Mouse (Mus musculus): ENCODE results near the gene Dgki.

DNA sequence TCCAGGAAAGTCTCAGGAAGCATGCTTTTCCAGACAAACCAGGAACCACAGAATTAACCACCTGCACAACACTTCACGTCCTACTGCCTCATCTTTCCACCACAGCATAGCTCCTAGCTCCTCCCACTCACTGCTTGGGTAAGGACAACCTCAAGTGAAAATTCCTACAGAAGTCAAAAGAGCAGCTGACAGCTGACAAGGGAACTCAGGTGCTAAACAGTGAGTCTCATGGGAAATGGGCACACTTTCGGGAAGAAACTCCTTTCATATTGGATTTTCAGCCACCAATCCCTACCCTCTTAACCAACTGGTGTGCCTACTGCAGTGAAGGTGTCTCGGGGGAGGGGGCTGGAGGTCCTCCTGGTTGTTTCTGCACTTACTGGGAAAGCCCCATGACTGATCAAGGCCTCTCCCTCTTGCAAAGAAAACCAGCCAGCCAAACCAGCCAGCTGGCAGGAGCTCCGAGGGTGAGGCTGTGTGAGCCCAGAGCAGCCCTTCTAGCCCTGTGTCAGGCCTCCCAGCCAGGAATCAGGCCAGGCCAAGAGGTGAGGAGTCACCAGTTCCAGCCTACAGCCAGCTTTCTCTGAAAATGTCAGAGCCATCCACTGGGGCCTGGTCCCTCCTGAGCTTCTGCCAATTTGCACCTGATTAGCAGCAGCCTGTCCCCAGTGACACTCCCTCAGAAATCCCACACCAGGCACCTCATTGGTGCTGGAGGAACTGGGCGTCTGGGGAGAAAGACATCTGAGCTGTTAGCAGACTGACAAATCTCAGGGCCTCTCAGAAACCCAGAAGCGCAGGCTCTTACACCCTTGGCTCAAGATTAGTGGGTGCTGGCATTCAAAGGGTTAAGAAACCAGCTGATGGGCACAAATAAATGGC lies 22.9 kb downstream of the Dgki start:
- TF ChIP-seq TCF12 (IDR thresholded peaks at IDR 0.05; ENCODE audit: low read depth, low read length), result no peak
- TF ChIP-seq POLR2A (IDR thresholded peaks at IDR 0.05; ENCODE audit: control insufficient read depth in 1 of 2, insufficient read depth in 1 of 2, low read depth in 1 of 2, low read length in 2 of 2, poor library complexity in 1 of 2), result no peak
- no peak for TF ChIP-seq MXI1 (IDR thresholded peaks at IDR 0.05; ENCODE audit: low read depth, low read length)
- no peak for TF ChIP-seq USF2 (IDR thresholded peaks at IDR 0.05; ENCODE audit: borderline replicate concordance in 1 of 2, insufficient read depth in 1 of 2, low read depth in 1 of 2, low read length in 2 of 2)
- no peak for TF ChIP-seq MEF2A (IDR thresholded peaks at IDR 0.05; ENCODE audit: extremely low read depth, insufficient replicate concordance, low read depth, low read length, poor library complexity, severe bottlenecking)
- TF ChIP-seq E2F4 (IDR thresholded peaks at IDR 0.05; ENCODE audit: borderline replicate concordance, low read depth, low read length), result no peak
- no peak for TF ChIP-seq EP300 (IDR thresholded peaks at IDR 0.05; ENCODE audit: low read depth in 1 of 2, low read length in 2 of 2)
